Mouse (Mus musculus): ENCODE measurements around the gene Atp1a4.

GRCm38 (mm10) chr1:172180881-172181280 is 77.3 kb downstream of the Atp1a4 start:
- no peak for TF ChIP-seq CTCF (IDR thresholded peaks at IDR 0.05; ENCODE audit: low read depth, low read length)
- TF ChIP-seq POLR2A (IDR thresholded peaks at IDR 0.05; ENCODE audit: extremely low read depth, insufficient read depth, low read length), result no peak
